Mouse (Mus musculus): Measurements from ENCODE around the gene Irx5. TPM values are rescaled to one million over a fixed set of nuclear protein-coding genes. Genes with fewer than 3 reads are reported as not detected.

Irx5 gene
- polyA plus RNA-seq, 1 experiment = 0.20 TPM

DNA sequence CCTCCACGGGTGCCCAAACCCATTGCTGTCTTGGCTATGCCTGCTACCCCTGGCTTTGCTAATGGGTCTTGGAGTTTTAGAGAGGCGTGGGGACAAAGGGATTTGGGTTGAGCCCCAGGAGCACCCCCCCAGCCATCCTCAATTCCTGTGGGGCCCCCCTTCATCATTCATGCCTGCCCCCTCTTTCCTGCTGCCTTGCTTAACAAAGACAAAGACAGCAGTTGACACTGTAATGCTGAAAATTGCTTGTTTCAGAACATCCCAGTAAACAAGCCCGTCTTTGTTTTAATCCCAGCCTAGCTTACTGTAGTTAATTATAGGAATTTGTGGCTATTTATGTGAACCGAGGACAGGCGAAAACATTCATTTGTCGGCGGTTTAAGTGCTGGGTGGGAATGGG lies 50.7 kb downstream of the Irx5 start:
- 69% methylated on average over 7 of the region's 7 CpGs for WGBS
- H3K36me3 ChIP-seq (ENCODE audit: control insufficient read depth, insufficient read depth, low read length) = no peaks in the 10 kb centered on the region
- TF ChIP-seq POLR2A (IDR thresholded peaks at IDR 0.05; ENCODE audit: low read depth, low read length) (no peak), CTCF (IDR thresholded peaks at IDR 0.05; ENCODE audit: extremely low read depth, insufficient read length, insufficient replicate concordance, low read depth, low read length) (no peak)

DNA sequence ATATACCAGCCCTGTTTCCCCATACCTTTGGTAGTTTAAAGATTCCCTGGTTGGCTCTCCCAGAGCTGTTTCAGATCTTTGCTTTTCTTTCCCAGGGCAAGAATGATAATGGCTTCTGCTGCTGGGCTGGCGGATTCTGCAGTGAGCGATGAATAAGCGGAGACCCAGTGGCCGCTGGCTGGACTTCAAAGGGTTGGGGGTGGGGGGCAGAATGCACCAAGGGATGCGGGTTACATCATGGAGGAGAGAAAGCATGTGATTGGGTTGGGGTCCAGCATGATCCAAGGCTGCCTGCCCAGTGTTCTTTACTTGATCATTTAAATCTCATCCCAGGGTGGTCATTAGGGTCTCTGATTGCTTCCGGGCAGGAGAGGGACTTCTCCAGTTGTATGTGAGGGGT lies 56.2 kb downstream of the Irx5 start:
- TF ChIP-seq CTCF (IDR thresholded peaks at IDR 0.05; ENCODE audit: extremely low read depth, insufficient read length, insufficient replicate concordance, low read depth, low read length) = no peak
- no peak for TF ChIP-seq POLR2A (IDR thresholded peaks at IDR 0.05; ENCODE audit: low read depth, low read length)
- Histone ChIP-seq H3K4me1 (ENCODE audit: control insufficient read depth, insufficient read depth, insufficient read length, low read length) (no peaks in the 10 kb centered on the region), H3K36me3 (ENCODE audit: control insufficient read depth, insufficient read depth, low read length) (no peaks in the 10 kb centered on the region), H3K27ac (ENCODE audit: insufficient read depth, low read depth, low read length) (no peak overlapping the region), H3K4me3 (ENCODE audit: low read depth, low read length) (no peak overlapping the region), H3K27me3 (ENCODE audit: control insufficient read depth, insufficient read depth, low read length) (no peaks in the 10 kb centered on the region)
- 81% methylated on average over 6 of the region's 6 CpGs for WGBS

More for the DNA sequence above, 50.7 kb downstream of the Irx5 start:
- H3K4me3 ChIP-seq (ENCODE audit: low read depth, low read length) = no peak overlapping the region
- H3K27me3 ChIP-seq (ENCODE audit: control insufficient read depth, insufficient read depth, low read length) = no peaks in the 10 kb centered on the region
- H3K27ac ChIP-seq (ENCODE audit: insufficient read depth, low read depth, low read length) = no peak overlapping the region
- H3K4me1 ChIP-seq (ENCODE audit: control insufficient read depth, insufficient read depth, insufficient read length, low read length) = no peaks in the 10 kb centered on the region

DNA sequence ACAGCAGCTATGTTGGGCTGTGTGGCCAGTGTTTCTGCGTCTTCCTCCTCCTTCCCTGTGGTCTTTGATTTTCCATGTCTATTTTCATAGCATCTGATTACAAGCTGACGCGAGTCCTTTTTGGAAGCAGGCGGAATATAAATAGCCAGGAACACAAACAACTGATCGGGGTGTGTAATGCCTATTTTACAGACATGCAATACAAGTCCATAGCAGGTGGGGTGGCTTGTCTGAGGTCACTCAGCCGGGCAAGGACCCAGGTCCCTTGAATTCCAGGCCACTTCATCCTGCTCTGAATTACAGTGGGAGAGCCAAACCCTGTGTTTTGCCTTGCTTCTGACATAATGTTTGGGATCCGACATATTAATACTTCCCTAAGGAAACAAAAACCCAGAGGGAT lies 63.2 kb downstream of the Irx5 start:
- Histone ChIP-seq H3K4me1 (ENCODE audit: control insufficient read depth, insufficient read depth, insufficient read length, low read length) (no peaks in the 10 kb centered on the region), H3K4me3 (ENCODE audit: low read depth, low read length) (no peak overlapping the region), H3K27ac (ENCODE audit: insufficient read depth, low read depth, low read length) (no peak overlapping the region), H3K27me3 (ENCODE audit: control insufficient read depth, insufficient read depth, low read length) (no peaks in the 10 kb centered on the region), H3K36me3 (ENCODE audit: control insufficient read depth, insufficient read depth, low read length) (no peaks in the 10 kb centered on the region)
- 83% methylated on average over 7 of the region's 7 CpGs for WGBS
- no peak for TF ChIP-seq POLR2A (IDR thresholded peaks at IDR 0.05; ENCODE audit: low read depth, low read length)
- TF ChIP-seq CTCF (IDR thresholded peaks at IDR 0.05; ENCODE audit: extremely low read depth, insufficient read length, insufficient replicate concordance, low read depth, low read length) = no peak
